Mouse (Mus musculus): ENCODE data around the gene Spock2.

GRCm38 (mm10) chr10:60080171-60080570 lies 25.8 kb upstream of the Spock2 start:
- TF ChIP-seq CTCF (IDR thresholded peaks at IDR 0.05; ENCODE audit: low read depth) (no peak), EP300 (IDR thresholded peaks at IDR 0.05; ENCODE audit: low read depth) (no peak)
